Mouse (Mus musculus) stomach, embryonic 15.5 days (tissue): ENCODE results near the gene Mcm3ap. TPM values are rescaled to one million over a fixed set of nuclear protein-coding genes. Genes with fewer than 3 reads are reported as not detected.

ENCODE experiments used
- ATAC-seq: fragments of 200-750 bp; cut with Nextera tagmentation; 2 replicates; pipeline ENCODE4 v1.8.0; 2017; ENCODE audit warnings: low read depth, moderate number of reproducible peaks, moderate TSS enrichment; ENCODE audit not compliant: insufficient read depth, low FRiP score
- H3K27ac ChIP-seq: fragments of 300-500 bp; sonication (generic); 2 replicates; pipeline ENCODE4 v1.5.1; 2015; ENCODE audit warnings: mild to moderate bottlenecking, inconsistent platforms
- H3K27me3 ChIP-seq: fragments of 300-500 bp; sonication (generic); replicated peaks from 2 replicates; pipeline ENCODE4 v1.6.1; 2015; ENCODE audit warnings: inconsistent platforms
- H3K36me3 ChIP-seq: fragments of 300-500 bp; sonication (generic); 2 replicates; pipeline ENCODE4 v1.6.1; 2015; ENCODE audit warnings: inconsistent platforms
- H3K4me1 ChIP-seq: fragments of 300-500 bp; sonication (generic); 2 replicates; pipeline ENCODE4 v1.6.1; 2015; ENCODE audit warnings: inconsistent platforms
- H3K4me2 ChIP-seq: fragments of 300-500 bp; sonication (generic); 2 replicates; pipeline ENCODE4 v1.6.1; 2015; ENCODE audit warnings: mild to moderate bottlenecking, inconsistent platforms
- H3K4me3 ChIP-seq: fragments of 300-500 bp; sonication (generic); replicated peaks from 2 replicates; pipeline ENCODE4 v1.5.1; 2015; ENCODE audit warnings: inconsistent platforms
- H3K9ac ChIP-seq: fragments of 300-500 bp; sonication (generic); 2 replicates; pipeline ENCODE4 v1.6.1; 2015; ENCODE audit warnings: inconsistent platforms
- H3K9me3 ChIP-seq: fragments of 300-500 bp; sonication (generic); 2 replicates; pipeline ENCODE4 v1.6.1; 2016; ENCODE audit warnings: inconsistent platforms
- WGBS: fragments of 180-500 bp; shearing (Covaris S2); methylation state at CpG from one replicate; pipeline ENCODE4 v1.1.7; 2015; 5-methylcytosine and 5-hydroxymethylcytosine counted together
- polyA plus RNA-seq: library from polyadenylated mRNA; unstranded; fragments of >200 nt; fragmentation: Nextera tagmentation; extraction: Ambion mirVana; gene quantifications from 2 replicates; pipeline ENCODE4 v1.2.1, GENCODE M21; 2015

The Mcm3ap gene
- polyA plus RNA-seq, 1 experiment from 2014 or later, result 42.5 TPM

DNA sequence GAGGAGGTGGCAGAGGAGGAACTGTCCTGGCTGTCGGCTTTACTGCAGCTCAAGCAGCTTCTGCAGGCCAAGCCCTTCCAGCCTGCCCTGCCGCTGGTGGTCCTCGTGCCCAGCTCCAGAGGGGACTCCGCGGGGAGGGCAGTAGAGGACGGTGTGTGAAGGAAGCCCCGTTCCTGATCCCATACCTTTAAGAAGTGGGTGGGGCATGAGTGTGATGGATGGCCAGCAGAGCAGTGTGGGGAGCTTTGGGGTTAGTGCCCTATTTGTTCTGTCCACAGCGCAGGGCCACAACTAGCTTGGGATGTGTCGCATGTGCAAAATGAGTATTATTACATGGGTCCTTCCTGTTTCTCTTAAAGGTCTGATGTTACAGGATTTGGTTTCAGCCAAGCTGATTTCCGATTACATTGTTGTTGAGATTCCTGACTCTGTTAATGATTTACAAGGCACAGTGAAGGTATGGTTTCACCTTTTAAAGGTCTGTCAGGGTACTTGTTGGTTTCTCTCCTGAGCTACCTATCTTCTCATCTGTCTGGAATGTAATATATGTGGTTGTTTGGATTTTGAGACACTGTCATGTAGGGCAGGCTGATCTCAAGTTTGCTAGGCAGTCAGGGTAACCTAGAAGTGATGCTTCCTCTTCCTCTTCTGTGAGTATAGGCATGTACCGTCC, 35.7 kb downstream of the Mcm3ap start:
- no peak overlapping the region for H3K9ac ChIP-seq
- no peak overlapping the region for H3K4me3 ChIP-seq
- 64% methylated on average over 11 of the region's 11 CpGs for WGBS
- no peak overlapping the region for H3K4me2 ChIP-seq
- H3K9me3 ChIP-seq, result no peaks in the 10 kb centered on the region
- ATAC-seq, result peak; percentile 27; the same call in 1 of the 2 replicates
- no peaks in the 10 kb centered on the region for H3K27me3 ChIP-seq
- peaks cover 43% of the 10 kb centered on the region for H3K36me3 ChIP-seq
- no peaks in the 10 kb centered on the region for H3K4me1 ChIP-seq
- H3K27ac ChIP-seq, result no peak overlapping the region

DNA sequence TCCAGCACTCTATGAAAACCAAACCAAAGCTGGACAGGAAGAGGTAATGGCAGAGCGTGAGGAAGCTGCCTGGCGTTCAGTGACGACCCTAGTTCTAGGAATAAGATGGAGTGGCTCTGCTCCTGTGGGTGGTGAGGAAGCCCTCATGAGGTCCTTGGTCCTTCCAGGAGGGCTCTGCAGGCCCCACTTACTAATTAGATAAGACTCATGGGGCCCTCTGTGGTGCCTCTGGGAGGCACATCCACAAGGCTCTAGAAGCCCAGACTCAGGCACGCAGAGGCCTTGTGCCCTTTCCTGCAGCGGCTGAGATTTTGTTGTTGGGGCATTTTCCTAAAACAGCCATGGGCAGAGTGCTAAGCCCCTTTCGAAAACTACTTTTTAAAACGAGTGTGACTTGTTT, 37.1 kb downstream of the Mcm3ap start:
- no peak overlapping the region for H3K4me2 ChIP-seq
- no peaks in the 10 kb centered on the region for H3K9me3 ChIP-seq
- no peak overlapping the region for H3K4me3 ChIP-seq
- peaks cover 37% of the 10 kb centered on the region for H3K36me3 ChIP-seq
- 85% methylated on average over 7 of the region's 7 CpGs for WGBS
- H3K4me1 ChIP-seq, result no peaks in the 10 kb centered on the region
- H3K27ac ChIP-seq, result no peak overlapping the region
- no peaks in the 10 kb centered on the region for H3K27me3 ChIP-seq
- ATAC-seq, result no peak
- H3K9ac ChIP-seq, result no peak overlapping the region

DNA sequence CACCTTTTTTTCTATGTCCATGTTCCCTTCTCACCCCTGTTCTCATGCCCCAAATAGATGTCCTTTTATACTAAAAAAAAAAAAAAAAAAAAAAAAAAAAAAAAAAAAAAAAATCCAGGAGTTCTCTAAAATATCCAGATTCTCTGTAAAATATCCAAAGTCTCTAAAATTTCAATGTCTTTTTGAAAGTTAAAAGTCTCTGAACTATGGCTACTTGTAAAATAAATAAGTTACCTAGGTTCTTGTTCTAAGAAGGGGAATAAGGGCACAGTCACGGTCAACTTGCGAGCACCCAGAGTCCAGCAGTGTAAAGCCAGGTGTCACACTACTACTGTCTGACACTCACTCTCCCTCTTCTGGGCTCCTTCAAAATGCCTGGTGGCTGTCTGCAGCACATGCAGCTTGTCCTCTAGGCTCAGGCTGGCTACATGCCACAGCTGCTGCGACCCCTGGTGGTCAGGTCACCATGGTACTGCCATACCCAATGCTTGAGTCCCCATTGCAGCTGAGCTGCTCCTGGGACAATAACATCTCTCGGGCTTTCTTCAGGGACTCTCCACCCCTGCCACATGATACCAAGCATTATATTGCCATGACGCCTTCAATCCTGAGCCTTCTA, 44.3 kb downstream of the Mcm3ap start:
- peaks cover 38% of the 10 kb centered on the region for H3K36me3 ChIP-seq
- H3K9me3 ChIP-seq, result no peaks in the 10 kb centered on the region
- H3K27ac ChIP-seq, result no peak overlapping the region
- peak; percentile 60; the same call in 1 of the 2 replicates for ATAC-seq
- H3K4me1 ChIP-seq, result no peaks in the 10 kb centered on the region
- H3K27me3 ChIP-seq, result no peaks in the 10 kb centered on the region
- H3K4me2 ChIP-seq, result no peak overlapping the region
- H3K4me3 ChIP-seq, result no peak overlapping the region
- WGBS, result 56% methylated on average over 5 of the region's 5 CpGs
- no peak overlapping the region for H3K9ac ChIP-seq

DNA sequence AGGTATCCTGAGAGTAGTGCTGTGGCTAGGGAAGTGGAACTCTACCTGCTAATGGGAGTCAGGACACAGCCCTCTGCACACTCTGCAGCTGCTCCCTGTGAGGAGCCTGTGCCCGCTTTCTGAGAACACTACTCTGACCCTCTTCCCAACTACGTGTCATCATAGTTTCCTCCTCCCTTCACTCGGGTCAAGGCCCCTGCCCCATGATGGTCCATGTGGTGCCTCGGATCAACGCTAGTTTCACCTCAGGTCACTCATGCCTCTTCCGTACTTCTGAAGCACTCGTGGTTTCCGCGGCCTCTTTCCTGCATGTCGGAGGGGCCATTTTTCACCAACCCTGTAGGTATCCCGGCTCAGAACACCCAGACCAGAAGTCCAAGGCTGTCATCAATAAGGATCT, 62.2 kb downstream of the Mcm3ap start:
- Histone ChIP-seq H3K36me3 (peaks cover 6% of the 10 kb centered on the region; the same call in 1 of the 2 replicates), H3K27ac (no peak overlapping the region), H3K4me1 (no peaks in the 10 kb centered on the region), H3K9ac (no peak overlapping the region; the same call in 1 of the 2 replicates), H3K4me3 (peak overlapping the region; percentile 71), H3K27me3 (no peaks in the 10 kb centered on the region), H3K4me2 (peak overlapping the region; percentile 92), H3K9me3 (no peaks in the 10 kb centered on the region)
- WGBS, result 2% methylated on average over 11 of the region's 11 CpGs
- ATAC-seq, result no peak

DNA sequence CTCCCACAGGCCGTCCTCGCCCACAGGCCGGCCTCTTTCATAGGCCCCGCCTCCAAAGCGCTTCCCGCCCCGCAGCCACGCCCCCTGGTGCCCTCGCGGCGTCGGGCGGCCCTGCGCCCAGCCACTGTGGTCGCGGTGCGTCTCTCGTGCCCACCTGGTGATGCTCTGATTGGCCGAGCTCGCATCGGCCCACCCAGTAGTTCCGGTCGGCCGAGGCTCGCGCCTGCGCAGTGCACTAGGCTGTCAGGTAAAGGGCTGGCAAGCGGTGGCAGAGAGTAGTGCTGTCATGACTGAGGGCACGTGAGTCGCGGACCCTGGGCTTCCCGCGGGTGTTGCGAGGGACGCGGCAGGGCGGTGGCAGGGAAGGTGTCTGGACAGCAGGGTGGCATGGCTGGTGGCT, 62.6 kb downstream of the Mcm3ap start, which contains the start of gene Lss:
Lss (plus strand) TSS at position 214 of the 400 bp plus-strand sequence.
- no peaks in the 10 kb centered on the region for H3K4me1 ChIP-seq
- peak; percentile 99 for ATAC-seq
- H3K27me3 ChIP-seq, result no peaks in the 10 kb centered on the region
- peak within 1 kb of the TSS; percentile 92 for H3K4me2 ChIP-seq
- H3K27ac ChIP-seq, result peak within 1 kb of the TSS; percentile 76
- under 1% methylated on average over 37 of the region's 37 CpGs for WGBS
- H3K4me3 ChIP-seq, result peak within 1 kb of the TSS; percentile 71
- peak within 1 kb of the TSS; percentile 17; the same call in 1 of the 2 replicates for H3K9ac ChIP-seq
- peaks cover 9% of the 10 kb centered on the region; the same call in 1 of the 2 replicates for H3K36me3 ChIP-seq
- no peaks in the 10 kb centered on the region for H3K9me3 ChIP-seq

DNA sequence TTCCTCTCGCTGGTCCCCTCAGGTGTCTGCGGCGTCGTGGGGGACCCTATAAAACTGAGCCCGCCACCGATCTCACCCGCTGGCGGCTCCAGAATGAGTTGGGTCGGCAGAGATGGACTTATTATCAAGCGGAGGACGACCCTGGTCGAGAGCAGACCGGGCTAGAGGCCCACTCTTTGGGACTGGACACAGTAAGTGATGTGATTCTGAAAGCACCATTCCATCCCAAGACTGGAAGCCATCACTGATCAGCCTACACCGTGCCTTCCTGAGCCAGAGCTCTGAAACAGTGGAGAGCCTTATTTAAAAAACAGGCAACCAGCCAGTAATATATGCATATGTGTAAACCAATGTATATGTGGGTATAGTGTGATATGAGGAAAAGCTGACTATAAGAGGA, 63.1 kb downstream of the Mcm3ap start:
- peak overlapping the region; percentile 17; the same call in 1 of the 2 replicates for H3K9ac ChIP-seq
- no peaks in the 10 kb centered on the region for H3K4me1 ChIP-seq
- peak overlapping the region; percentile 92 for H3K4me2 ChIP-seq
- peak overlapping the region; percentile 71 for H3K4me3 ChIP-seq
- H3K9me3 ChIP-seq, result no peaks in the 10 kb centered on the region
- H3K36me3 ChIP-seq, result peaks cover 9% of the 10 kb centered on the region; the same call in 1 of the 2 replicates
- 0 out of 2 replicates have a peak, but pooled peaks have one; percentile 8 for ATAC-seq
- no peaks in the 10 kb centered on the region for H3K27me3 ChIP-seq
- 1% methylated on average over 14 of the region's 14 CpGs for WGBS
- H3K27ac ChIP-seq, result peak overlapping the region; percentile 76

DNA sequence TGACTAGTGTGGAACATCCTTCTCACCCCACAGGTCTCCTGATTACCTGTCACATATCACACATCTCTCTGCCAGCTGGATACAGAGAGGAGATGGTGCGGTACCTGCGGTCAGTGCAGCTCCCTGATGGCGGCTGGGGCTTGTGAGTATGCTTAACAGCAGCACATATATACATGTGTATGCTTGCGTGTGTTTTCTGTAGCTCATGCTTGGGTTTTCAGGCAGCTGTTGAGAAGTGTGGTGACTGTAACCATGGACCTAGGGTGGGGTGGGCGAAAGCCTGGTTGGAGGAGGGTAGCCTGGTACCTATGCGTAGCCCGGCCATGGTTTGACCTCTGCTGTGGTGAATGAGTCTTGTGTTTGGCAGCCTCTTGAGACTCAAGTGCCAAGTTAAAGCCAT, 66.8 kb downstream of the Mcm3ap start:
- Histone ChIP-seq H3K9ac (no peak overlapping the region), H3K27ac (no peak overlapping the region), H3K4me3 (no peak overlapping the region), H3K4me1 (no peaks in the 10 kb centered on the region), H3K36me3 (peaks cover 25% of the 10 kb centered on the region), H3K9me3 (no peaks in the 10 kb centered on the region), H3K4me2 (no peak overlapping the region), H3K27me3 (no peaks in the 10 kb centered on the region)
- ATAC-seq, result no peak
- 98% methylated on average over 7 of the region's 7 CpGs for WGBS

DNA sequence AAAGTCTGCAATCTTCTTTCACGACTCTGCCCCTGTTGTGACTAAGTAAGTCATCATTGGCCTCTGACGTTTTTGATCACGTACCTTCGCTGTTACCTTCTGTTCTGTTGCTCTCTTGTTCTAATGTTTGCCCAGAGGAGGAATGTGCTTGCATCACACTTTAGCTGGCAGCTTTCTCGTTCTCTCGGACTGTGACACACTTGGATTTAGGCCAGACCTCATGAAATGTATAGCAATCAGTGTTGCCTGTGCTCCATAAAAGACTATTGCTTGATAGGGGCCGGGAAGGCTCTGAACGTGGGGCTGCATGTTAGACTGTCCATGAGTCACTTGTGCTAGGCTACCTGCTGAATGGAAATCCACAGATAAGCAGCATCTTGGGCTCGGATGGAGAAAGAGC, 68.9 kb downstream of the Mcm3ap start:
- Histone ChIP-seq H3K4me3 (no peak overlapping the region), H3K4me1 (no peaks in the 10 kb centered on the region), H3K27me3 (no peaks in the 10 kb centered on the region), H3K36me3 (peaks cover 27% of the 10 kb centered on the region), H3K4me2 (no peak overlapping the region), H3K27ac (no peak overlapping the region), H3K9ac (no peak overlapping the region), H3K9me3 (no peaks in the 10 kb centered on the region)
- 74% methylated on average over 9 of the region's 9 CpGs for WGBS
- no peak for ATAC-seq

DNA sequence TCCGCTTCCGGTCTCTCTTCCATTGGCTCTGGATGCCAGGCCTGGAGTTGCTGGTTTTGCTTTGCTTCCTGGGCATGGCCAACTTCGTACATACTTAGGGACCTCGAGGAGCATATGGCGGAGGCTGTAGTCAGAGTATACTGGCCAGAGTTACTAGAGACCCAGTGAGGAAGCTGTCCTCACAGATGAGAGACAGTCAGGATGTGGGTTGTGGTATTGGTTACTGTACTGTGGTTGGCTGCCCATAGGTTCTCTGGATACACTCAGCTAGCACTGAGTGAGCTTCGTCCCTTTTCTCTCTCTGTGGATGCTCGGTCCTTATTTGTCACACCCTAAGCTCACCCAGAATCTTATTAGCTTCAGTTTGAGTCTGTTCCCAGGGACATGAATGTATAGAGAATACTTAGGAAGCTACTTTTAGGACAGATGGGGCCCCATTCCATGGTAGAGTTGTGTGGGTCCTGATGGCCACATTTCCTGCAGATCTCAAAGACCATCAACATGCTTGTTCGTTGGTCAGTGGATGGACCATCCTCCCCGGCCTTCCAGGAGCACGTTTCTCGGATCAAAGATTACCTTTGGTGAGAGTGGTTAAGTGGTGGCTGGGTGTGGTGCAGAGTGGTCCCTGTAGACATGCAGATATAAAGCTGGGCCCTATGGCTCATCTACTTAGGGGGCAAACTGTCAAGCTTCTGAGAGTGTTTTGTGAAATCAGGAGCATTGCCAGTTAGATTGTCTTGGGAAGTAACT, 72.8 kb downstream of the Mcm3ap start:
- Histone ChIP-seq H3K9me3 (no peaks in the 10 kb centered on the region), H3K9ac (no peak overlapping the region), H3K4me1 (no peaks in the 10 kb centered on the region), H3K36me3 (peaks cover 38% of the 10 kb centered on the region), H3K4me2 (no peak overlapping the region), H3K4me3 (no peak overlapping the region), H3K27me3 (no peaks in the 10 kb centered on the region), H3K27ac (no peak overlapping the region)
- no peak for ATAC-seq
- 92% methylated on average over 11 of the region's 11 CpGs for WGBS

DNA sequence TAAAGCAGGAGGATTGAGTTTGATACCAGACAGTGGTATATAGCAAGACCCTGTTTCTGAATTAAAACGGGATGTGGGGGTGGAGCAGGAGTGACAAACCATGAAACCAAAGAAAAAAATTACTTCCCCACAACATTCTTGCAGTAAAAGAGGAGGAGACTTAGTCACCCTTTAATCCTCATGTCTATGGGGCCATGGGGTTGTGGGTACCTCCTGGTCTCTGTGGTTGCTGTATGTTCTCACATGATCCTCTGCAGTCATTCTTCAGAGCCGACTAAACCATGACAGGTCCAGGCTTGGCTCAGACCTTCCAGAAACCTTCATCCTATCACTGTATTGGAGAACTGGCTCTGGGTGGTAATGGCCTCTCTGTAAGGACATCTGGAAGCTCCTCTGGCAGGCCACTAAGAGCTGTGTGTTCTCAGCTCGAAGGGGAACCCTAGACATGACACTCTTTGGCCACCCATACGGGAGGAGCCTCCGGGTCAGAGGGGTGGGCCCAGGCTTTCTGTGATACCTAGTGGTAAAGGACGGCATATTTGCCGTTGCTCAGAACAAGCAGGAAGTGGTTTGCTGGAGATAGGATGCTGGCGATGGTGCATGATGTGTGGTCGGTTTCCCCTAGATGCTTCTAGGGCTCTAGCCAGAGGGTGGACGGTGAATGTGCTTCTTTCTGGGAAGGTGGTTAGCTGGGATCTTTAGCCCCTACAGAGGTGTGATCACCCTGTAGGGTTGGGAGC, 74.1 kb downstream of the Mcm3ap start:
- no peak for ATAC-seq
- WGBS, result 80% methylated on average over 10 of the region's 10 CpGs

DNA sequence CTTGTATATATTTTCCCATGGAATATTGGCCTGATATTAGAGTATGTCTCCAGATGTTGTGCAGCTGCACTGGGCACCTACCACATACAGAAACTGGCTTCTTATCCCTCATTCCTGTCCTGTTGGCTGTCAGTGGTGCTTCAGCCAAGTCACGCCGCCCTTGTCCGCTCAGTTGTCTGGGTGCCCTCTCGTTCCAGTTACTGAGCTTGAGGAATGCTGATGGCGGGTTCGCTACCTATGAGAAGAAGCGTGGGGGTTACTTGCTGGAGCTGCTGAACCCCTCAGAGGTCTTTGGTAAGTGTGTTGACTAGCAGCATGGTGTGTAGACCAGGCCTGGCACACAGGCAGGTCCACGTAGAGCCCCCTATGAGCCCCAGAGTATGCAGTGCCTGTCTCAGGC, 77.8 kb downstream of the Mcm3ap start:
- H3K27me3 ChIP-seq, result no peaks in the 10 kb centered on the region
- peaks cover 59% of the 10 kb centered on the region for H3K36me3 ChIP-seq
- ATAC-seq, result no peak
- no peak overlapping the region for H3K4me3 ChIP-seq
- no peak overlapping the region for H3K27ac ChIP-seq
- H3K4me1 ChIP-seq, result no peaks in the 10 kb centered on the region
- no peak overlapping the region for H3K9ac ChIP-seq
- H3K4me2 ChIP-seq, result no peak overlapping the region
- 90% methylated on average over 8 of the region's 8 CpGs for WGBS
- H3K9me3 ChIP-seq, result no peaks in the 10 kb centered on the region

More for the DNA sequence above, 74.1 kb downstream of the Mcm3ap start:
- Histone ChIP-seq H3K4me1 (no peaks in the 10 kb centered on the region), H3K4me3 (no peak overlapping the region), H3K27ac (no peak overlapping the region), H3K27me3 (no peaks in the 10 kb centered on the region), H3K9ac (no peak overlapping the region), H3K36me3 (peaks cover 48% of the 10 kb centered on the region), H3K4me2 (no peak overlapping the region), H3K9me3 (no peaks in the 10 kb centered on the region)
